Mouse (Mus musculus) neural tube, embryonic 10.5 days (tissue): Measurements from ENCODE around the gene Misp.

ENCODE experiments used
- DNase-seq: peaks from one replicate; pipeline ENCODE4 v3.0.0-alpha.2; 2017; ENCODE audit warnings: low spot score; ENCODE audit errors: extremely low spot score

The Misp gene

DNA sequence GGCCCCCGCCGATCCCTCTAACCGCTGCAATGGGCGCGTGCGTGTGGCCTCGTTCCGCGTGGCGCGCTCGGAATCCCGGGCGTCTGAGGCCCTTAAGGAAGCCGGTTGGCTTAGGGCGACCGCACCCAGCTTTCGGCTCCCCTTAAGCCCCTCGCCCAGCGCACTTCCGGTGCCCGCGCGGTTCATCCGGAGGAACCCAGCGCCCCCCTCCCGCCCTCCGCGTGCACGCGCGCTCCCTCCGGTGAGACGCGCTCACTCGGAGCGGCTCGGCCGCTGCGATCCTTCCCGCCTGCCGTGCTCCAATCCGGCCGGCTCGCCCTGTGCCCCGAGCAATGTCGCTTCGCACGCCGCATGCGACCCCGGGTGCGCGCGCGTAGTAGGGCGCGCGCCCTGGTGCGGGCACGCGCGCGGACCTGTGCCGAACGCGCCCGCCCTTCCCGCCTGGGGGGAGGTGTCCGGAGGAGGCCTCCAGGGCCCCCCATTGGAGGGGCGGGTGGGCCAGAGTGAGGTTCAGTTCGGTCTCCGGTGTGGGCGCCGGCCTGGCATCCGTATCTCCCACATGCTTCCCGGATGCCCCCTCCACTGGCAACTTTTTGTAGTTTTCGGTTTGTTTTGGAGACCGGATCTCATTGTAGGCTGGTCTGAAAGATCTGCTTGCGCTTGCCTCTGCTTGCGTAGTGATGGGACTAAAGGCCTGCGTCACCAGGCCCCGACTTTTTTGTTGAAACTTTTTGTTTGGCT, 34.2 kb downstream of the Misp start:
- no peak for DNase-seq

DNA sequence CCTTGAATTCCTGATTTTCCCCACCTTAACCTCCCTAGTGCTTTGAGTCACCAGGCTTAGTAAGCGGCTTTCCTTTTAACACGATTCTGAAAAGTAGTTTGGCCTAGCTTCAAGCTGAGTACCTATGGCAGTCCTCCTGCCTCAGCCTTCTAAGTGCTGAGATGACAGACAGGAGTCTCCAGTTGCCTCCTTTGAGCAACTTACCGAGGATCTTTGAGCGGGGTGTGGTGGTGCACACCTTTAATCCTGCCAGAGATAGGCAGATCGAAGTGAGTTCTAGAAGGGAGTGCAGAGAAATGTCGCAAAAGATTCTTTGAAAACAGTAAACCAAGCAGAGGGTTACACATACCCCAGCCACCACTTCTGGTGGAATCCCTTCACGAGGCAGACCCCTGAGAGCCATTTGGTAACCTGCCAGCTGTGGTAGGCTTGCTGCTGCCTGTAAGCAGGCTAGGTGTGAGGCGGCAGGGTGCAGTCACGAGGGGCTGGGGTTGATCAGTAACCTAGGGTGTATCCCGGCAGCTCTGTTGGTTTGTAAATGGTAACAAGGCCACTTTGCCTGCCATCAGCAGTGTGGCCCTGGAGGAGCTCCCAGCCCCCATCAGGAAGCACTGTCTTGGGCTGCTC, 34.9 kb downstream of the Misp start:
- no peak for DNase-seq

DNA sequence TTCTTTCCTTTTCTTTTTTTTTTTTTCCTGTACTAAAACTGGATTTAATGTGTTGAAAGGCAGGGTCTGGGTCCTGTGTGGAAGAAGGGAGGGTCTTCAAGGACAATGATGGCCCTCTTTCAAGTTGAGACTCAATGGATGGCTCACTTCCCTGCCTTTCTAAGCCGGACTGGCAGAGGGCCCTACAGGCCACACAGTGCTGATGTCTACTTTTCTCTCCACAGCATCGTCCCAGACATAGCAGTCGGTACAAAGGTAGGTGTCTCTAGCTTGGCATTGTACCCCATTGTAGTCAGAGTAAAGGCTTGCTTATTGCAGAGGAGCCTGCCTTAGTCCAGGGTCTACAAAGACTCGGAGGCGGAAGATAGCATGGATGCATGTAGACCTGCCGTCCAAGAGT, 35.5 kb downstream of the Misp start:
- DNase-seq = no peak

DNA sequence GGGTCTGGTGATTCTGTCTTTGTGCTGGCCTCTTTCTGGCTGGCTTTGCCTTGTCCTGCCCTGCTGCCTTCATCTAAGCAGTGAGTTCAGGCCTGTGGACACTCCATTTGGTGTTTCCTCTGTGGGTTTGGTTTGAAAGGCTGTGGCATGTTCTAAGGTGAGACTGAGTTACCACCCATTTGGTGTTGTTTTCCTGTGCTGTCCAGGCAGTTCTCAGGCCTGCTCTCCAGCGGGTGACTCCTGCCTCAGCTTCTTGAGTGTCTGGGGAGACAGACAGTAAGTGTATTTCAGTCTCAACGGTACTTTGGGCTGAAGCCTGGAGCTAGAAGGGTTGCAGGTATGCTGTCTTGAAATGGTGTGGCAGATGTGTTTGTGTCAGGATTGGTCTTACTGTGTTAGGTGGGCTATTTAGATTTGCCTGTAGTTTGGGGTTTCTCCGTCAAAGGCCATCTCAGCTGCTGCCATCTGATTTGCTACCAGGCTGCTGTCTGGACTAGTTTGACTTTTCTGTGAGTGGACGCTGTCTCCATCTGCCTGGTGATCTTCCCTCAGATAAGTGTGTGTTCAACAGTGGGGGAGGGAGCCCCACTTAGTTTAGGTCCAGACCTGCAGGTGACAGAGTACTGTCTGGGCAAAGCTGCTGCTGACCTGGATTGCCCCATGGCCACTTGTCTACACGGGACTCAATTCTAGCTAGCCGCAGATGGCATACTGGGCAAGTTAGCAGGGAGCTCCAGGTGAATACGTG, 36.1 kb downstream of the Misp start:
- no peak for DNase-seq

DNA sequence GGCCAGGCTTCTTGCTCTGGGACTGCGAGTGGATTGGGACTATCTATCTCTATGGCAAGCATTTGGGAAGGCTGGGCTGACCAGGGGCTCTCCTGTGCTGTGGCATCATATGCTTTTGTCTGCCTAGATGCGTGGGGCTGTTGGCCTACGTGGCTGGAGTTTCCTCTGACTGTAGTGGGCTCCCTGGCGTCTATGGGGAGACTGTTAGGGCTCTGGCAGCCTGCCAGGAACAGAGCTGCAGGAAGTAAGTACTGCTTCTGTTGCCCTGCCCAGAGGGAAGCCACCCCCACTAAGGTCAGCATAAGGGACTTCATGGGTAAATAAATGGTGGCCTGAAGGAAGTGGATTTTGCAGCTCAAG, 36.6 kb downstream of the Misp start:
- no peak for DNase-seq

DNA sequence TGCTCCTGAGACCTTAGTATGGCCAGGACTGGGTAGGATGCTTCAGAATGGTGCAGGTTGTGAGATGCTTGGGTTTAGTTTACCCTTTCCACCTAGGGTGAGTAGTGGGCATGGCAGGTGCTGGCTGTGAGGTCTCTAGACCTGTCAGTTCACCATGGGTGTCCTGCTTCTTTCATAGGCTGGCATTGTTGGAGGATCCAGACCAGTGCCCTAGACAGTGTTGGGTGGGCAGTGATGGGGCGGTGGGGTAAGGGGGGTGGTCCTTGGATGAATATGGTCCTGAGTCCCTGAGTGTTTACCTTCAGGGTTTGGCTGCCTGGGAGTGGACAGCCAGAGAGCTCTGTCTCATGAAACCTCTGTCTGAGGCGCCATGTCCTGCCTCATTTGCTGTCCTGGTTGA, 37.1 kb downstream of the Misp start:
- no peak for DNase-seq

DNA sequence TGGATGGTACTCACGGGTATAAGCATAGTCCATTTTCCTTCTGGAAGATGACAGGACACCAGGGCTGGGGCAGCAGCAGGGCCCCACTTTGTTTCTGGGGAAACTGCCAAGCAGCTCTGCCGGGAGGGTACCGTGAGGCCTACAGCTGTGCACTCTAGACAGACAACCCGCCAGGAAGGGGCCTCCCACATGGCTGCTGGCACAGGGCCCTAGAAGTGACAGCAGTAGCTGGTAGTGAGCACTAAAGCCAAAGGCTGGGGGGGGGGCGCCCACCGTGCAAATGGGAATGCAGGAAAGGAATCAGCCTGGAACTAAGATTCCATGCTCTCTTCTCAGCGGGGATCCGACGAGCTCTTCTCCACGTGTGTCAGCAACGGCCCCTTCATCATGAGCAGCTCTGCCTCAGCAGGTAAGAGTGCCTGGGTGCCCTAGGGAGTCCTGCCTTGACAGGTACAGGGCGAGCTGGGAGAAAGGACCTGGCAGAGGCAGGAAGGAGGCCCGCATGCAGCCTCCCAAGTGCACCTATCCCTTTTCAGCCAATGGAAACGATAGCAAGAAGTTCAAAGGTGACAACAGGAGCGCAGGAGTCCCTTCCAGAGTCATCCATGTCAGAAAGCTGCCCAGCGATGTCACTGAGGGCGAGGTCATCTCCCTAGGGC, 37.8 kb downstream of the Misp start:
- no peak for DNase-seq

DNA sequence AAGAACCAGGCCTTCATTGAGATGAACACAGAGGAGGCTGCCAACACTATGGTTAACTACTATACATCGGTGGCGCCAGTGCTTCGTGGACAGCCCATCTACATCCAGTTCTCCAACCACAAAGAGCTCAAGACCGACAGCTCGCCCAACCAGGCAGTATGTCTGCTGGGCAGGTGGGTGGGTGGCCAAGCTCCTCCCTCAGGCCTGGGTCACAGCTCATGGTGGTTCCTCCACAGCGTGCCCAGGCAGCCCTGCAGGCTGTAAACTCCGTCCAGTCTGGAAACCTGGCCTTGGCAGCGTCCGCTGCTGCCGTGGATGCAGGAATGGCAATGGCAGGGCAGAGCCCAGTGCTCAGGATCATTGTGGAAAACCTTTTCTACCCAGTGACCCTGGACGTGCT, 38.3 kb downstream of the Misp start:
- no peak for DNase-seq

DNA sequence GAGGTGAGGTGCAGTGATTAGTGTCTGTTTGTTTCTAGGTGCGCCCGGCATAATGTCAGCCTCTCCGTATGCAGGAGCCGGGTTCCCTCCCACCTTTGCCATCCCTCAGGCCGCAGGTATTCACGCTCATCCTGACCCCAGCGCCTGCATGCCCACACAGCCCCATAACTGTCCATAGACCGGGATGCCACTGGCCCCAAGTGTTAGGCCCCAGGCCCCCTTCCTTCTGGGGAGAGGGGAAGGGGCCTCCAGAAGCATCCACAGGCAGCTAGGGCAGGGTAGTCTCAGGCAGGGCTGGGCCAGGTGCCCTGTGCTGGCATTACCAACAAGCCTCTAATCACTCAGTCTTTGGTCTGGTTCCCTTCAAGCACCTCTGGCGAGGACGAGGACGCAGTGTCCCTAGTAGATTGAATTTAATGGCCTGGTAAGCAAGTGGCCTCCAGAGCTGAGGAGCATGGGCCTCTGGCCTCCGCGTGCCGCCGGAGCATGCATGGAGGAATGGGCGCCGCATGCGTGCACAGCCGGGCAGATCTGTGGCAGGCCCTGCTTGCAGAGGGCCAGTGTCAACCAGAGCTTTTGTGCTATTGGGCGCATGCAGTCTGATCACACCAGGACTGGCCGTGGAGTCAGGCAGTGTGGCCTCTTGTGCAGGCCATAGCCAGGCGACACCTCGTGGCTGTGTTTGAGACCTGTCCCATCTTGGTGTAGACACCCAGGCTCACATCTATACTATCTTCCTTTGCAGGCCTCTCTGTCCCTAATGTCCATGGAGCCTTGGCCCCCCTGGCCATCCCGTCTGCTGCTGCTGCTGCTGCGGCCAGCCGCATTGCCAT, 39.5 kb downstream of the Misp start:
- no peak for DNase-seq

DNA sequence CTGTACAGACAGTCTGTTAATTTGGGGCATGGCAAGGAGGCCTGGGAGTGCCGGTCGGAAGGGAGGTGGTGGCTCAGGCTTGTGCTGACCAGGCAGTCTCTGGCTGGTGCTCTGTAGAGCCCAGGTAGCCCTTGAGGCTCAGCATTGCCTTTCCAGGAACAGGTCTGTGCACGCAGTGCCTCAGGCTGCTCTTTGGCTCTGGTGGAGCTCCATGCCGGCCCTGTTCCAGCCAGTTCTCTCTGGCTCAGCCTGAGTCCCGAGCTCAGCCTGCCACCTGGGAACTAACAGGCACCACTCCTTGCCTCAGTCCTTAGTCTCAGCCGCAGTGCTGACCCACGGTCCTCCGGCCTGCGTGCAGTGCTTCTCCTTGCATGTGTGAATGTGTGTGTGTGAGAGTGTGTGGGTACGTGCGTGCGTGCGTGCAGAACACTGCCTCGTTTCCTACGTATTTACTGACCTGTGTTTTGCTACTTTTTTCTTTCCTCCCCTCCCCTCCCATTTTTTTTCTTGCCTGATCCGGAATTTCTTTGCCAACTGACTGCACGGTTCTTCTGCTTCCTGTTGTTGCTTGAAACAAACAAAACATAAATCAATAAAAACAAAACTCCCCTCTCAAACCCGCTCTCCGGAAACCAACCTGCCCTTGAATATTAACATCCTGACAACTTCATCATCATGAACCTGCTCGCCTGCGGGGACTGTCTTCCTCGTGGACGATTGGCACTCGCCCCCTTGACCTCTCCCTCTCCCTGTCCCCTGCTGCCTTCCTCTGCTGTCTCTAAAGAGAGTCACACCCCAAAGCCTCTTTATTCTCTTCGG, 40.6 kb downstream of the Misp start:
- no peak for DNase-seq

DNA sequence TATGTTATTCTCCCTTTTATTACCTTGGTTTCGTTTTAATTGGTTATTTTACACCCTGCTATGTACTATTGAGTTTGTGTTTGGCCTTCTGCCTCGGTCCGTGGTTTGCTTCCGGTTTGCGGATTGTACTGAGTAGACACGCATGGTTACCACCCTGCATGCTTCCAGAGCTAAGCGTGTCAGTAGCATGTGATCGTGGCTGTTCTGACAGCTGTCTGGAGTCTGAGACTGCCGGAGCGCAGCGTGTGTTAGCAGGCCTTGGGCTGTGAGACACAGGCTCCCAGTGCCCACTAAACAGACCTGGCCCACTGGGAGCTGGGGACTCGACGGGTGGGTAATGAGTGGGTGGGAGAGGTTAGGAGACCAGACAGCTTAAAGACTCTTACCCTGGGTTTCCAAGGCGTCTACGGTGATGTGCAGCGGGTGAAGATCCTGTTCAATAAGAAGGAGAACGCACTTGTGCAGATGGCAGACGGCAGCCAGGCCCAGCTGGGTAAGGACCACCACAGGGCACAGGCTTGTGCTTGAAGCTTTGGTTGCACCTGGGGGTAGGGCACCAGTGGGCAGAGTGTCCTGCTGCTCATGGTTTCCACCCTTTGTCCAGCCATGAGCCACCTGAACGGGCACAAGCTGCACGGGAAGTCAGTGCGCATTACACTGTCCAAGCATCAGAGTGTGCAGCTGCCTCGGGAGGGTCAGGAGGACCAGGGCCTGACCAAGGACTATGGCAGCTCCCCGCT, 41.4 kb downstream of the Misp start:
- no peak for DNase-seq

DNA sequence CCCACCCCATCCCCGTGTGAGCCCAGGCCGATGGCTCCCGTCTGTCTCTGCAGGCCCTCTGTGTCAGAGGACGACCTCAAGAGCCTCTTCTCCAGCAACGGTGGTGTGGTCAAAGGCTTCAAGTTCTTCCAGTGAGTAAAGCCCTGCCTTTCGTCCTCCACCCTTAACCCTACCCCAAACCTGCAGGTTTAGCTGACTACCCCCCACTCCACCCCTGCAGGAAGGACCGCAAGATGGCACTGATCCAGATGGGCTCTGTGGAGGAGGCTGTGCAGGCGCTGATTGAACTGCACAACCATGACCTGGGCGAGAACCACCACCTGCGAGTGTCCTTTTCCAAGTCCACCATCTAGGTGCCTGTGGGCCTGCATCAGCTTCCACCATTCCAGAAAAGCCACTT, 42.1 kb downstream of the Misp start:
- DNase-seq = no peak

DNA sequence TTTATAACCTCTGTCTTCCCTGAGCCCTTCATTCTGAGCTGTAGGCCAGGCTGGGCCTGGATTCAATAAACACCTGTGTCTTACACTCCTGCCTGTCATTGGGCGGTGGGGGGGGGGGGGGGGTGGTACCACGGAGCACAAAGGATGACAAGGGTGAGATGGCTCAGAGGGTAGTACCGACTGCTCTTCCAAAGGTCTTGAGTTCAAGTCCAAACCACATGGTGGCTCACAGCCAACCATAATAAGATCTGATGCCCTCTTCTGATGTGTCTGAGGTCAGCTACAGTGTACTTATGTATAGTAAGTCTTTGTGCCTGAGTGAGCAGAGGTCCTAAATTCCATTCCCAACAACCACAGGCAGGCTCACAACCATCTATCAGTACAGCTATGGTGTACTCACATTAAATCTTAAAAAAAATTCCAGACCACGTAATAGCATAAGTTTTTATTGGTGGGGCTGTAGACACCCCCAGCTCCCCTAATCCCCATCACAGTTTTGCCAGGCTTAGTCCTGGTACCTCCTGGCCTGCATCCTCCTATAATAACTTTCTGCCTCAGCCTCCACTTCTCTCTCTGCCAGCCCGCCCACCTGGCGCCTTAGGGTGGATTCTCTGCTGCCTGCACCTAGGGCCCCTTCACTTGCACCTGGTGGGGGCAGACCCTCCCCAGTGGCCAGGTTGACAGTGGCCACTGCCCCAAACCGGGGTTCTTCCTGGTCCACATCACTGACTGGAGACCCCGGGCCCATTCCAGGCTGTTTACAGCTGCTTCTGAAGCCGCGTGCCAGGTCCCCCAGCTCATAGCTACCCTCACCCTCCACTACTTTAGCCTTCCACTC, 43.8 kb downstream of the Misp start:
- DNase-seq = no peak

DNA sequence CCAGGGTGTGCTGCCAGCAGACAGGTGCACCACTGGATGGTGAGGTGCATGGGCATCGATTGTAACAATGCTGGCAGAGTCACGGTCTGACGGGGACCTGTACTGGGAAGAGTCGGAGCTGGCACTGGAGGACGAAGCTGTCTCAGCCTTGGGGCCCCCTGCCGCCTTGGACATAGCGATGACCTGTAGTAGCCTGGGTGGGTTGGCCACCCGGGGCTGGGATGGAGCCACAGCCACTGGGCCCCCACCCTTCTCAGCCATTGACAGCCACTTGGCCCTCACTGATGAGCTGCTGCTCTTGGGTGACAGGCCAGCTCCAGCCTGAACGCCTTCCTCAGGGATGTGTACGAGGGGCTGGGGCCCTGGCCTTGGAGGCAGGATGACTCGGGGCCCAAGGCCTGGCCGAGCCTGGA, 44.4 kb downstream of the Misp start:
- DNase-seq = no peak

DNA sequence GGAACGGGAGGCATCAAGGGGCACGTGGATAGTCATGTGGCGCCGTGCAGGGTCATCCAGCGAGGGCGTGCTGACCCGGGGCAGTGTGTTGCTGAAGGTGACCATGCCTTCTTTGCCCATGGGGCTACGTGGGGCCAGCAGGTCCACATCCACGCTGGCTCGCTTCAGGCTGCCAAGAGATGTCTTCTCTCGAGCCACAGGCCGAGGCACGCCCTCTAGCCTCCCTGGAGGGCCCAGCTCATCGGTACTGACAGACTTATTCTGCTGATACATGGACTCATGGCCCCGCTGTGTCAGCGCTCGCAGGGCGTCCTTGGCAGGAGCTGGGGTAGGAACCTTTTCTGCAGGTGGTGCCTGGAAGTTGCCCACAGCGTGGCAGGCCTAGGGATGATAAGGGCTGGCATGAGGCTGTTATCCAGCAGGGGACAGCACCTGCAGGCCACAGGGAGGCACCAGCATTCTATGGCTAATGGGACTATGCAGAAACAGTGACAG, 45.1 kb downstream of the Misp start:
- no peak for DNase-seq

DNA sequence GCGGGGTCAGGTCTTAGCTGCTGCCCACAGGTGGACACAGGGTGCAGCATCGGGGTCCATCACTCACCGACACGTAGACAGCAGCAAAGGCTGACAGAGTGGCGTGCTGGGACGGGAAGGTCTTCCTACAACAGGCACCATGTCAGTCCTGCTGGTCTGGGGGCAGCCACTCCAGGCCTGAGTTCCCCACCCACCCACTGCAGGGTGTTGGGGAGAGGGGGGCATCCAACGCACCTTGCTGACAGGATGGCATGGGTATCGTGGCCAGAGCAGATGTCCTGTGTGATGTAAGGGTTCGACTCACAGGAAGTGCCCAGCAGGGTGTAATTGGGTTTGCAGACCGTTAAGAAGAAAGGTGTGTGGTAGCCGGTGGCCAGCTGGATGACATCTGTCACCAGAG, 45.8 kb downstream of the Misp start:
- DNase-seq = no peak

DNA sequence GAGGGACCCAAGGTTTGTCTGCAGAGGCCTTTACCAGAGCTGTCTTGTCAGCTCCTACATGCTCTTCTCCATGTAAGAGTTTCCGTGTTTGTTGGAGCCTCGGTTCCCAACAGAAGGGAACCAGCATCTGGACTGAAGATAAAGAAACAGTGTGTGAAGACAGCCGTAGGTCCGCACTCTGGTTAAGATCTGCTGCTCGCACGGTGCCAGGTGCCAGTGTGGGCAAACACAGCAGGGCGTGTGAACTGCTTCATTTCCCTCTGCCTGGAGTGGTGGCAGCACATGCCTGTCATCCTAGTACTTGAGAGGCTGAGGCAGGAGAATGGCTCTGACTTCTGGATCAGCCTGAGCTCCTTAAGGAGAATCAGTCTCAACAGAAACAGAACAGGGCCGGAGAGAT, 51.1 kb downstream of the Misp start:
- DNase-seq = no peak

DNA sequence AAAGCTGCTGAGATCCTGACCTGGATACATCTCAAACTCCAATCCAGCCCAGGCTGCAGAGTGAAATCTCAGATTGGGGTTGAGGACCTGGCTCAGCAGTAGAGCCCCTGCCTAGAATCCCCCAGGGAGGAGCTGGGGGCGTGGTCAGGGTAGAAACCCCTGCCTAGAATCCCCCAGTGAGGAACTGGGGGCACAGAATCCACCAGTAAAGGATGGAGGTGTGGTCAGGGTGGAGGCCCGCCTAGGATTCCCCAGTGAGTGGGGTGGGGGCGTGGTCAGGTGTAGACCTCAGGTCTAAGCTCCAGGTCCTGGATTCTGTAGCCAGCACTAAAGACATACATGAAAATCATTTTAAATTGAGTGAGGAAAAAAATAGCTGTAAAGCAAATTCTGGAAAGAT, 52.1 kb downstream of the Misp start:
- no peak for DNase-seq

DNA sequence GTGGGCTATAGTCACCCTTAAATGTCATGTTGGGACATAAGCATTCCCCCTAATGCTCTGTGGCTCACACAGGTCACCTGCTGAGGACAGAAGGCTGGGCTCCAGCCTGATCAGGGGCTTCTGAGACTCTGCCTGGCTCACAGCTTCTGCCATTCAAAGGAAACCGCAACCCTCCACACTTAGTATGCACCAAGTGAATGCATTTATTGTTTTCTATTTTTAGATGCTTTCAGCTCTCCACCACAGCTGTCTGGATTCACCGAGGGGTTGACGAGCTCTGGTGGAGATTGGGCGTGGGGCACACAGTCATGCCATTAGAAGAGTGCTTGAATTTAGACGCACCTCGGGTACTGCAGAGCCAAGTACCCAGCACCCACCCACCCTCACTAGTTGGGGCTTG, 52.5 kb downstream of the Misp start:
- no peak for DNase-seq
